Mouse (Mus musculus) heart, postnatal 14 days (tissue): Measurements from ENCODE around the gene Zfp248. TPM values are rescaled to one million over a fixed set of nuclear protein-coding genes. Genes with fewer than 3 reads are reported as not detected.

ENCODE experiments used
- DNase-seq, 2 experiments: peaks; one replicate each; pipeline ENCODE4 v3.0.0; 2021 to 2022
- intact Hi-C: fragments of 180-260 bp; cut with DNase I; formaldehyde crosslinking; loops from one replicate; pipeline ENCODE4 v1.15.1; 2025
- microRNA-seq, 2 experiments: library from miRNA; unstranded; fragments of <30 nt; microRNA quantifications; one replicate each; pipeline ENCODE4 v1.2.0; 2021 to 2022
- total RNA-seq, 2 experiments: library from RNA; stranded (reverse); gene quantifications; 2 replicates each; pipeline ENCODE4 v1.2.3; 2021

Gene Zfp248
- total RNA-seq, 2 experiments from 2014 or later = 1.6 to 2.2 TPM

GRCm38 (mm10) chr6:118379451-118380167 lies 75.7 kb downstream of the Zfp248 start:
- DNase-seq = peak; percentile 77 to 84
- intact Hi-C loops = loop anchor here (1.0 to 5.0 kb wide), 3 partner anchors 184 to 312 kb away; no protein-coding TSS in a partner anchor

GRCm38 (mm10) chr6:118377611-118378010 lies 77.7 kb downstream of the Zfp248 start:
- intact Hi-C loops = loop anchor here (2.0 kb wide), 1 partner anchor 199 kb away; no protein-coding TSS in a partner anchor

More at GRCm38 (mm10) chr6:118377611-118378010, 77.7 kb downstream of the Zfp248 start:
- no peak for DNase-seq

Small RNA genes lying within 50 kb of the gene (microRNA-seq; reads per million reads assigned to microRNA genes)
- 0 reads per million in 2 experiments for gene Gm25953

Other genes starting within 250 kb of the Zfp248 start
- gene Bms1, start 36.1 kb downstream of the Zfp248 start, total RNA-seq = 10 to 100 TPM; 21.0 to 23.9 TPM
- 1 to 10 TPM; 5.1 to 5.3 TPM for gene Zfp9, start 23.8 kb upstream of the Zfp248 start, total RNA-seq
- 1 to 10 TPM; 2.4 to 4.1 TPM for gene Ankrd26, start 106.7 kb upstream of the Zfp248 start, total RNA-seq